In the genomic region with DNA sequence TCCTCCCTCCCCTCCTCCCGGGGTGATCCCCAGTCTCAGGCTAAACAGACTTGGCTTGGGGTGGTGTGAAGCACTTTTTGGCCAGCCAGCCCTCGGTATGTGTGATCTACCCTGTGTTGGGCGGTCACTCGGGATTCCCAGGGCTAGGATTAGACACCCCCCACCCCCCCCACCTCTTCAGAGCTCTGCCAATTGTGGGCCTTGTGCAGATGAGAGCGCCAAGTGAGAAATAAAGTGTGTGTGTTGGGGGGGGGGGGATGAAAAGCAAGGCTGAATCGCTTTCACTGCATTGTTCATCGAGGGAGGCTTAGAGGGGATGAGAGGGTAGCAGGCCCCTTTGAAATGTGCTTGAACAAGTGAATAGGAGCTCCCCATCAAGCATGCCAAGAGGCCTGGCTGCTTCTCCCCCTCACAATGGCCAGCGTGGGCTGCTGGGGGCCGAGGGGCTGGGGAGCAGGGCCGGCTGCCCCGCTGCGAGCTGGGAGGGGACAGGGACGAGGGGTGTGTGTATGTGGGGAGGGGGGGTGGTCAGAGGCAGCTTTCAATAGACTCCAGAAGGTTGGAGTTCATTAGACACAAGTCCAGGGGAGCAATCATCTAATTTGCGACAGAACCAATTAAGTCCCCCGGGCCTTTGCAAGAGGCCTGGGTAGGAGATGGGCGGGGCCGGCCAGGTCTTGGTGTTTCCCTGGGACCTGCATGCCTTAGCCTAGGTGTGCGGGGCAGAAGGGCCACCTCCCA, we compare ENCODE assay signal across 11 mouse cellular contexts. TPM values are rescaled to one million over a fixed set of nuclear protein-coding genes. Genes with fewer than 3 reads are reported as not detected.
A peak's percentile ranks its signal among the peaks of the same experiment; 100 is the strongest.
DNase-seq lines count a peak whose midpoint lies in the region; ATAC-seq and TF ChIP-seq lines count a peak whose summit lies in the region.
"Had no signal": no experiment of that assay in that cellular context is flagged by ENCODE, and none has a peak within 500 bp of the region (broad histone marks: within the 10 kb centered on the region; RNA-seq: fewer than 3 reads in every experiment).

No protein-coding gene starts in this region.

- no peak overlapping the region for H3K4me3 ChIP-seq in left cerebral cortex, adult 2 months
- no peak overlapping the region for H3K4me3 ChIP-seq in embryonic facial prominence, embryonic 11.5 days (ENCODE audit: low read depth, low read length)
- no peak overlapping the region for H3K4me3 ChIP-seq in hindbrain, embryonic 13.5 days
- H3K4me3 ChIP-seq in midbrain, embryonic 15.5 days = no peak overlapping the region
- H3K4me3 ChIP-seq: heart, adult 2 months; liver, embryonic 13.5 days had no signal

- WGBS in embryonic facial prominence, embryonic 11.5 days = 37% methylated on average over 18 of the region's 18 CpGs
- 18% methylated on average over 18 of the region's 18 CpGs for WGBS in hindbrain, embryonic 13.5 days
- WGBS in midbrain, embryonic 15.5 days = 15% methylated on average over 18 of the region's 18 CpGs

- peaks cover 5% of the 10 kb centered on the region for H3K4me1 ChIP-seq in embryonic facial prominence, embryonic 11.5 days (ENCODE audit: control insufficient read depth, insufficient read depth, low read length)
- H3K4me1 ChIP-seq in hindbrain, embryonic 13.5 days (replicated peaks) = peaks cover 78% of the 10 kb centered on the region
- peaks cover 64% of the 10 kb centered on the region for H3K4me1 ChIP-seq in midbrain, embryonic 15.5 days
- H3K4me1 ChIP-seq: liver, embryonic 13.5 days had no signal

- H3K27me3 ChIP-seq in embryonic facial prominence, embryonic 11.5 days (ENCODE audit: control insufficient read depth, insufficient read depth, low read length) = no peaks in the 10 kb centered on the region
- no peaks in the 10 kb centered on the region for H3K27me3 ChIP-seq in hindbrain, embryonic 13.5 days
- H3K27me3 ChIP-seq in midbrain, embryonic 15.5 days (replicated peaks) = no peaks in the 10 kb centered on the region
- H3K27me3 ChIP-seq: liver, embryonic 13.5 days had no signal

- peak overlapping the region; percentile 18; the same call in 1 of the 2 replicates for H3K9ac ChIP-seq in embryonic facial prominence, embryonic 11.5 days (replicated peaks; ENCODE audit: low read length)
- H3K9ac ChIP-seq in hindbrain, embryonic 13.5 days = peak overlapping the region; percentile 43; the same call in 1 of the 2 replicates
- H3K9ac ChIP-seq in midbrain, embryonic 15.5 days = 0 out of 2 replicates have a peak overlapping the region, but pooled peaks have one; percentile 4
- H3K9ac ChIP-seq: liver, embryonic 13.5 days had no signal

- H3K4me2 ChIP-seq in embryonic facial prominence, embryonic 11.5 days (ENCODE audit: low read depth, low read length) = no peak overlapping the region
- H3K4me2 ChIP-seq in hindbrain, embryonic 13.5 days = no peak overlapping the region
- H3K4me2 ChIP-seq in midbrain, embryonic 15.5 days = peak overlapping the region; percentile 12; the same call in 1 of the 2 replicates
- H3K4me2 ChIP-seq: liver, embryonic 13.5 days had no signal

- H3K27ac ChIP-seq in left cerebral cortex, adult 2 months = peak overlapping the region; percentile 32; the same call in 1 of the 2 replicates
- H3K27ac ChIP-seq in embryonic facial prominence, embryonic 11.5 days (replicated peaks; ENCODE audit: low read depth, low read length) = no peak overlapping the region
- peak overlapping the region; percentile 74 for H3K27ac ChIP-seq in hindbrain, embryonic 13.5 days
- H3K27ac ChIP-seq in midbrain, embryonic 15.5 days = peak overlapping the region; percentile 67
- H3K27ac ChIP-seq: liver, embryonic 13.5 days had no signal

- peaks cover 24% of the 10 kb centered on the region for H3K36me3 ChIP-seq in embryonic facial prominence, embryonic 11.5 days (replicated peaks; ENCODE audit: control insufficient read depth, insufficient read depth, low read depth, low read length)
- H3K36me3 ChIP-seq in hindbrain, embryonic 13.5 days = peaks cover 67% of the 10 kb centered on the region
- H3K36me3 ChIP-seq in midbrain, embryonic 15.5 days (replicated peaks) = peaks cover 7% of the 10 kb centered on the region; the same call in 1 of the 2 replicates

- H3K9me3 ChIP-seq in embryonic facial prominence, embryonic 11.5 days (replicated peaks; ENCODE audit: control insufficient read depth, low read length) = no peaks in the 10 kb centered on the region
- no peaks in the 10 kb centered on the region for H3K9me3 ChIP-seq in hindbrain, embryonic 13.5 days
- H3K9me3 ChIP-seq in midbrain, embryonic 15.5 days = no peaks in the 10 kb centered on the region
- H3K9me3 ChIP-seq: liver, embryonic 13.5 days had no signal

- DNase-seq in left cerebral cortex, adult 2 months (ENCODE audit: extremely low spot score in 1 of 2, low spot score in 2 of 2) = no peak
- no peak for DNase-seq in left cerebral cortex, postnatal 25 days (ENCODE audit: low spot score in 2 of 2)
- peak; percentile 52 for DNase-seq in embryonic facial prominence, embryonic 11.5 days (ENCODE audit: low spot score)
- DNase-seq in urinary bladder, adult 2 months (ENCODE audit: low spot score) = no peak
- no peak for DNase-seq in spleen, adult 18-20 months
- DNase-seq in kidney, postnatal 4 days = no peak
- DNase-seq: heart, adult 2 months; kidney, adult 8-10 months; liver, embryonic 13.5 days had no signal

- no peak for TF ChIP-seq CTCF in left cerebral cortex, adult 2 months (IDR thresholded peaks at IDR 0.05)

- intact Hi-C loops in left cerebral cortex, adult 2 months (cut with DNase I) = no loop called here
- intact Hi-C loops in left cerebral cortex, postnatal 25 days (cut with DNase I) = no loop called here

- ATAC-seq in embryonic facial prominence, embryonic 11.5 days (replicated peaks; ENCODE audit: insufficient number of reproducible peaks, low FRiP score, low TSS enrichment, low read depth) = peak; percentile 79
- peak; percentile 81 for ATAC-seq in hindbrain, embryonic 13.5 days (ENCODE audit: low FRiP score)
- peak; percentile 78 for ATAC-seq in midbrain, embryonic 15.5 days (replicated peaks)

RNA-seq across cellular contexts. Expression of a gene that starts 15.1 kb away (rescaled TPM):
- 10 to 100 TPM; 34.0 to 38.7 TPM for total RNA-seq in left cerebral cortex, adult 2 months (2021)
- total RNA-seq in left cerebral cortex, postnatal 25 days (2021) = 10 to 100 TPM; 32.4 to 33.9 TPM
- polyA plus RNA-seq in embryonic facial prominence, embryonic 11.5 days (2014; fragmentation: Nextera tagmentation; extraction: Ambion mirVana) = 15.3 and 15.9 TPM in 2 replicates
- polyA plus RNA-seq in hindbrain, embryonic 13.5 days (2015; fragmentation: Nextera tagmentation; extraction: Ambion mirVana) = 10.6 and 13.8 TPM in 2 replicates
- 13.2 and 13.5 TPM in 2 replicates for polyA plus RNA-seq in midbrain, embryonic 15.5 days (2015; fragmentation: Nextera tagmentation; extraction: Ambion mirVana)
- polyA plus RNA-seq in urinary bladder, adult 2 months (2012; rRNA removed) = 11.3 and 12.4 TPM in 2 replicates
